Comparison of ENCODE assay signal across 33 mouse cellular contexts in the genomic region with DNA sequence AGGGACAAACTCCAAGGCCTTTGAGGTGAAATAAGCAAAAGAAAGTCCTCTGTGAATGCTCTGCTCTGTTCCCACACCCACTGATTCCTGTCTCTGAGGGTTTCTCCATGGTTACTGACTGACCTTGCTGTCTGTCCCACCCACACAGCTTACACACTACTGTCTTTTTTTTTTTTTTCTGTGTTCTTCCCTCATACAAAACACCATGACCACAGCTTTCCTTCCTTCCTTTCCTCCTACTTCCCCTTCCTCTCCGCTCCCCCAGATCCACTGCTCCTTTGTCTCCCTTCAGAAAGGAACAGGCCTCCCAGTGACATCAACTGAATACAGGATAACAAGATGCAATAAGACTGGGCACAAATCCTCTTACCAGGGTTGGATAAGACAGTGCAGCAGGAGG. TPM values are rescaled to one million over a fixed set of nuclear protein-coding genes. Genes with fewer than 3 reads are reported as not detected.
DNase-seq lines count a peak whose midpoint lies in the region; ATAC-seq and TF ChIP-seq lines count a peak whose summit lies in the region.
"Had no signal": no experiment of that assay in that cellular context is flagged by ENCODE, and none has a peak within 500 bp of the region (broad histone marks: within the 10 kb centered on the region; RNA-seq: fewer than 3 reads in every experiment).

No protein-coding gene starts in this region.

- WGBS in liver, embryonic 16.5 days (ENCODE audit: insufficient replicate concordance) = 55% methylated on average over 1 of the region's 1 CpGs
- 67% methylated on average over 1 of the region's 1 CpGs for WGBS in liver, embryonic 12.5 days (ENCODE audit: insufficient replicate concordance)
- WGBS in thymus, adult 2 months = 86% methylated on average over 1 of the region's 1 CpGs

- no peak for TF ChIP-seq CTCF in bone marrow macrophage, adult 2 months (IDR thresholded peaks at IDR 0.05; ENCODE audit: low read depth, low read length)
- no peak for TF ChIP-seq CTCF in thymus, adult 2 months (IDR thresholded peaks at IDR 0.05; ENCODE audit: borderline replicate concordance, control insufficient read depth, extremely low read depth, insufficient read depth, low read length, poor library complexity)

- DNase-seq in thymus, adult 2 months = no peak
- DNase-seq in neural tube, embryonic 10.5 days (ENCODE audit: extremely low spot score, low spot score) = no peak
- DNase-seq in frontal cortex, adult 2 months (ENCODE audit: extremely low spot score in 1 of 2, low spot score in 1 of 2) = no peak
- DNase-seq: adrenal gland, postnatal 14 days; cerebellum, adult 11-12 months; cerebellum, adult 9-10 months; cerebellum, postnatal 14 days; gastrocnemius, postnatal 10 days; gastrocnemius, postnatal 36 days; heart, adult 18-20 months; heart, postnatal 14 days; heart, postnatal 4 days had no signal

- H3K4me3 ChIP-seq in liver, embryonic 16.5 days (ENCODE audit: low read depth, low read length) = no peak overlapping the region
- H3K4me3 ChIP-seq in liver, embryonic 12.5 days = no peak overlapping the region
- no peak overlapping the region for H3K4me3 ChIP-seq in bone marrow macrophage, adult 2 months (ENCODE audit: insufficient read depth, low read length)
- H3K4me3 ChIP-seq in thymus, adult 2 months (ENCODE audit: control insufficient read depth, insufficient read depth, low read length) = no peak overlapping the region
- H3K4me3 ChIP-seq: embryonic facial prominence, embryonic 12.5 days; embryonic facial prominence, embryonic 15.5 days; forebrain, embryonic 12.5 days; forebrain, embryonic 15.5 days; heart, embryonic 10.5 days; heart, embryonic 13.5 days; hindbrain, embryonic 15.5 days had no signal

- H3K4me2 ChIP-seq in liver, embryonic 16.5 days (ENCODE audit: low read depth, low read length) = no peak overlapping the region
- no peak overlapping the region for H3K4me2 ChIP-seq in liver, embryonic 12.5 days
- H3K4me2 ChIP-seq: embryonic facial prominence, embryonic 12.5 days; embryonic facial prominence, embryonic 15.5 days; forebrain, embryonic 12.5 days; forebrain, embryonic 15.5 days; heart, embryonic 13.5 days; hindbrain, embryonic 15.5 days had no signal

- no peak overlapping the region; the same call in 1 of the 2 replicates for H3K27ac ChIP-seq in liver, embryonic 16.5 days (ENCODE audit: low read length)
- no peak overlapping the region for H3K27ac ChIP-seq in liver, embryonic 12.5 days
- H3K27ac ChIP-seq in bone marrow macrophage, adult 2 months (ENCODE audit: insufficient read depth, low read depth, low read length) = peak overlapping the region; percentile 45
- H3K27ac ChIP-seq in thymus, adult 2 months (ENCODE audit: control insufficient read depth, insufficient read depth, low read length) = no peak overlapping the region
- H3K27ac ChIP-seq: embryonic facial prominence, embryonic 12.5 days; embryonic facial prominence, embryonic 15.5 days; forebrain, embryonic 12.5 days; forebrain, embryonic 15.5 days; heart, embryonic 10.5 days; heart, embryonic 13.5 days; hindbrain, embryonic 15.5 days had no signal

- no peaks in the 10 kb centered on the region for H3K9me3 ChIP-seq in liver, embryonic 16.5 days (replicated peaks; ENCODE audit: control insufficient read depth, low read length)
- H3K9me3 ChIP-seq in liver, embryonic 12.5 days (replicated peaks) = no peaks in the 10 kb centered on the region
- H3K9me3 ChIP-seq: embryonic facial prominence, embryonic 12.5 days; embryonic facial prominence, embryonic 15.5 days; forebrain, embryonic 12.5 days; forebrain, embryonic 15.5 days; heart, embryonic 10.5 days; heart, embryonic 13.5 days; hindbrain, embryonic 15.5 days had no signal

- no peak for TF ChIP-seq POLR2A in bone marrow macrophage, adult 2 months (IDR thresholded peaks at IDR 0.05; ENCODE audit: borderline replicate concordance, low read depth, low read length)
- no peak for TF ChIP-seq POLR2A in thymus, adult 2 months (IDR thresholded peaks at IDR 0.05; ENCODE audit: control insufficient read depth, extremely low read depth, insufficient read depth, low read length, poor library complexity)

- H3K27me3 ChIP-seq in liver, embryonic 16.5 days (ENCODE audit: control insufficient read depth, insufficient read depth, low read depth, low read length) = no peaks in the 10 kb centered on the region
- H3K27me3 ChIP-seq in liver, embryonic 12.5 days (replicated peaks) = no peaks in the 10 kb centered on the region
- H3K27me3 ChIP-seq in thymus, adult 2 months (ENCODE audit: control insufficient read depth, insufficient read depth, low read length) = no peaks in the 10 kb centered on the region
- H3K27me3 ChIP-seq: embryonic facial prominence, embryonic 12.5 days; embryonic facial prominence, embryonic 15.5 days; forebrain, embryonic 12.5 days; forebrain, embryonic 15.5 days; heart, embryonic 13.5 days; hindbrain, embryonic 15.5 days; Patski had no signal

- peaks cover 2% of the 10 kb centered on the region; the same call in 1 of the 2 replicates for H3K4me1 ChIP-seq in liver, embryonic 16.5 days (ENCODE audit: control insufficient read depth, low read depth, low read length)
- peaks cover 9% of the 10 kb centered on the region for H3K4me1 ChIP-seq in liver, embryonic 12.5 days
- peaks cover 28% of the 10 kb centered on the region for H3K4me1 ChIP-seq in bone marrow macrophage, adult 2 months (ENCODE audit: control insufficient read depth, insufficient read depth, low read length)
- no peaks in the 10 kb centered on the region; the same call in 1 of the 2 replicates for H3K4me1 ChIP-seq in thymus, adult 2 months (replicated peaks; ENCODE audit: control insufficient read depth, insufficient read depth, low read length)
- H3K4me1 ChIP-seq: embryonic facial prominence, embryonic 12.5 days; embryonic facial prominence, embryonic 15.5 days; forebrain, embryonic 12.5 days; forebrain, embryonic 15.5 days; heart, embryonic 10.5 days; hindbrain, embryonic 15.5 days had no signal

- ATAC-seq in liver, embryonic 16.5 days (ENCODE audit: low read depth) = peak; percentile 23; the same call in 1 of the 2 replicates
- ATAC-seq in liver, embryonic 12.5 days = no peak
- peak; percentile 30 for ATAC-seq in megakaryocyte, adult 5-6 weeks (ENCODE audit: poor library complexity, severe bottlenecking)
- ATAC-seq: forebrain, embryonic 15.5 days; intestine, postnatal 0 days; Patski had no signal

- H3K9ac ChIP-seq in liver, embryonic 16.5 days (ENCODE audit: low read depth, low read length) = no peak overlapping the region
- no peak overlapping the region for H3K9ac ChIP-seq in liver, embryonic 12.5 days
- H3K9ac ChIP-seq: embryonic facial prominence, embryonic 12.5 days; embryonic facial prominence, embryonic 15.5 days; forebrain, embryonic 12.5 days; forebrain, embryonic 15.5 days; heart, embryonic 13.5 days; hindbrain, embryonic 15.5 days had no signal

- no peaks in the 10 kb centered on the region for H3K36me3 ChIP-seq in liver, embryonic 16.5 days (ENCODE audit: control insufficient read depth, insufficient read depth)
- no peaks in the 10 kb centered on the region for H3K36me3 ChIP-seq in liver, embryonic 12.5 days
- H3K36me3 ChIP-seq in thymus, adult 2 months (ENCODE audit: control insufficient read depth, insufficient read depth, low read length) = no peaks in the 10 kb centered on the region
- H3K36me3 ChIP-seq: embryonic facial prominence, embryonic 12.5 days; embryonic facial prominence, embryonic 15.5 days; forebrain, embryonic 12.5 days; forebrain, embryonic 15.5 days; G1E; heart, embryonic 10.5 days; heart, embryonic 13.5 days; hindbrain, embryonic 15.5 days had no signal

RNA-seq across cellular contexts. Expression of gene Klrb1c, which starts 0.5 kb away (rescaled TPM):
- 0.61 and 0.78 TPM in 2 replicates for polyA plus RNA-seq in liver, embryonic 16.5 days (2015; fragmentation: Nextera tagmentation; extraction: Ambion mirVana)
- 0.10 TPM in 1 of 2 replicates, not detected in the other for polyA plus RNA-seq in liver, embryonic 12.5 days (2016; fragmentation: Nextera tagmentation; extraction: Ambion mirVana)
- polyA plus RNA-seq in bone marrow macrophage, adult 2 months (2012; ENCODE audit: insufficient read depth, insufficient read length, missing spikeins) = not detected in 2 replicates
- 4.7 and 10.0 TPM in 2 replicates for total RNA-seq in megakaryocyte, adult 5-6 weeks (2015)
- total RNA-seq in megakaryocyte, adult 5-6 weeks (2017) = 6.8 and 8.4 TPM in 2 replicates
- polyA plus RNA-seq in thymus, adult 2 months (2012; rRNA removed) = 0.96 and 2.6 TPM in 2 replicates
- 0.08 TPM in 1 of 2 replicates, not detected in the other for polyA plus RNA-seq in frontal cortex, adult 2 months (2012; rRNA removed)
- total RNA-seq: gastrocnemius, adult 18-20 months; gastrocnemius, postnatal 36 days; heart, adult 18-20 months; heart, postnatal 4 days had no signal
- polyA plus RNA-seq: C2C12; embryonic facial prominence, embryonic 12.5 days; forebrain, embryonic 12.5 days; forebrain, embryonic 15.5 days; G1E; hindbrain, embryonic 11.5 days; hindbrain, embryonic 15.5 days; Patski had no signal

RNA-seq across cellular contexts. Expression of gene Gm44511, which starts 37.6 kb away (rescaled TPM):
- 0.20 TPM in 1 of 2 replicates, not detected in the other for polyA plus RNA-seq in liver, embryonic 16.5 days (2015; fragmentation: Nextera tagmentation; extraction: Ambion mirVana)
- not detected in 2 replicates for polyA plus RNA-seq in liver, embryonic 12.5 days (2016; fragmentation: Nextera tagmentation; extraction: Ambion mirVana)
- not detected in 2 replicates for polyA plus RNA-seq in bone marrow macrophage, adult 2 months (2012; ENCODE audit: insufficient read depth, insufficient read length, missing spikeins)
- total RNA-seq in megakaryocyte, adult 5-6 weeks (2015) = 2.7 TPM in 1 of 2 replicates, not detected in the other
- 3.4 TPM in 1 of 2 replicates, not detected in the other for total RNA-seq in megakaryocyte, adult 5-6 weeks (2017)
- 0.59 TPM in 1 of 2 replicates, not detected in the other for polyA plus RNA-seq in thymus, adult 2 months (2012; rRNA removed)
- not detected in 2 replicates for polyA plus RNA-seq in frontal cortex, adult 2 months (2012; rRNA removed)
- total RNA-seq: adrenal gland, adult 18-20 months; adrenal gland, postnatal 14 days; adrenal gland, postnatal 4 days; G1E; gastrocnemius, adult 18-20 months; gastrocnemius, postnatal 10 days; gastrocnemius, postnatal 36 days; heart, adult 18-20 months; heart, postnatal 14 days; heart, postnatal 4 days had no signal
- polyA plus RNA-seq: brain, embryonic 14.5 days; C2C12; embryonic facial prominence, embryonic 12.5 days; embryonic facial prominence, embryonic 15.5 days; forebrain, embryonic 12.5 days; forebrain, embryonic 15.5 days; G1E; heart, embryonic 10.5 days; heart, embryonic 13.5 days; heart, embryonic 16.5 days; hindbrain, embryonic 11.5 days; hindbrain, embryonic 15.5 days; intestine, postnatal 0 days; Patski had no signal

RNA-seq across cellular contexts. Expression of gene Klrb1b, which starts 37.6 kb away (rescaled TPM):
- polyA plus RNA-seq in liver, embryonic 16.5 days (2015; fragmentation: Nextera tagmentation; extraction: Ambion mirVana) = 0.23 and 0.46 TPM in 2 replicates
- polyA plus RNA-seq in liver, embryonic 12.5 days (2016; fragmentation: Nextera tagmentation; extraction: Ambion mirVana) = not detected in 2 replicates
- polyA plus RNA-seq in bone marrow macrophage, adult 2 months (2012; ENCODE audit: insufficient read depth, insufficient read length, missing spikeins) = not detected in 2 replicates
- total RNA-seq in megakaryocyte, adult 5-6 weeks (2015) = 4.5 and 11.2 TPM in 2 replicates
- 2.6 and 3.6 TPM in 2 replicates for total RNA-seq in megakaryocyte, adult 5-6 weeks (2017)
- polyA plus RNA-seq in thymus, adult 2 months (2012; rRNA removed) = 0.54 and 0.85 TPM in 2 replicates
- not detected in 2 replicates for polyA plus RNA-seq in frontal cortex, adult 2 months (2012; rRNA removed)
- total RNA-seq: adrenal gland, postnatal 14 days; gastrocnemius, adult 18-20 months; gastrocnemius, postnatal 10 days; gastrocnemius, postnatal 36 days; heart, postnatal 4 days had no signal
- polyA plus RNA-seq: brain, embryonic 14.5 days; C2C12; embryonic facial prominence, embryonic 12.5 days; embryonic facial prominence, embryonic 15.5 days; forebrain, embryonic 12.5 days; forebrain, embryonic 15.5 days; G1E; heart, embryonic 10.5 days; heart, embryonic 13.5 days; hindbrain, embryonic 11.5 days; hindbrain, embryonic 15.5 days; Patski had no signal
